Mouse (Mus musculus): Measurements from ENCODE around the gene Chat.

GRCm38 (mm10) chr14:32380099-32380480 is 85.7 kb downstream of the Chat start:
- TF ChIP-seq EP300 (optimal IDR thresholded peaks at IDR 0.05), result no peak
- no peak for TF ChIP-seq CTCF (IDR thresholded peaks at IDR 0.05; ENCODE audit: low read depth)
